Mouse (Mus musculus): ENCODE measurements around the gene Acoxl. TPM values are rescaled to one million over a fixed set of nuclear protein-coding genes. Genes with fewer than 3 reads are reported as not detected.
A peak's percentile ranks its signal among the peaks of the same experiment; 100 is the strongest.

Acoxl gene
- total and polyA plus RNA-seq, 3 experiments: 0.14 TPM; not detected in 2

DNA sequence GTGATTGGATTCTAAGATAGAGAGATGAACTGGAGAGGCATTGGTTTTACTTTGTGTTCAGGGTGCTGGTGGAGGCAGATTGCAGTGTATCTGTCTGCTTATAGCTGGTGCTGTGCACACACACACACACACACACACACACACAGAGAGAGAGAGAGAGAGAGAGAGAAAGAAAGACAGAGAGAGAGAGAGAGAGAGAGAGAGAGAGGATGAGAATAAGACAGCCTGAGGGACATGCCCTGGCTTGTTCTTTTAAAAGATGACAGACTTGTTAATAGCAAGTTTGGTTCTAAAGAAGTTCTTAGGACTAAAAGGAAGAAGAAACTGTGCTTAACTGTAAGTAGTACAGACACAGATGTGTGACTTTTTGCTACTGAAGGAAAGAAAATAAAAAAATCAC is 295.2 kb downstream of the Acoxl start:
- peaks cover 2% of the 10 kb centered on the region; the same call in 1 of the 2 replicates for H3K36me3 ChIP-seq (ENCODE audit: control insufficient read depth, insufficient read depth, low read length)
- no peak overlapping the region for H3K9ac ChIP-seq (ENCODE audit: low read depth, low read length)
- no peak for DNase-seq
- no peak overlapping the region for H3K27ac ChIP-seq
- TF ChIP-seq POLR2A (IDR thresholded peaks at IDR 0.05; ENCODE audit: insufficient read depth, low read depth, low read length) (no peak), EP300 (IDR thresholded peaks at IDR 0.05; ENCODE audit: insufficient read depth, low read depth, low read length) (no peak), CTCF (IDR thresholded peaks at IDR 0.05) (no peak)
- H3K79me2 ChIP-seq (replicated peaks; ENCODE audit: control insufficient read depth, insufficient read depth, low read length): no peaks in the 10 kb centered on the region
- intact Hi-C loops (cut with DNase I): no loop called here
- peaks cover 6% of the 10 kb centered on the region for H3K4me1 ChIP-seq (ENCODE audit: control insufficient read depth, insufficient read depth, low read length)
- H3K27me3 ChIP-seq (ENCODE audit: control insufficient read depth, insufficient read depth, low read length): no peaks in the 10 kb centered on the region
- no peak overlapping the region for H3K4me3 ChIP-seq

DNA sequence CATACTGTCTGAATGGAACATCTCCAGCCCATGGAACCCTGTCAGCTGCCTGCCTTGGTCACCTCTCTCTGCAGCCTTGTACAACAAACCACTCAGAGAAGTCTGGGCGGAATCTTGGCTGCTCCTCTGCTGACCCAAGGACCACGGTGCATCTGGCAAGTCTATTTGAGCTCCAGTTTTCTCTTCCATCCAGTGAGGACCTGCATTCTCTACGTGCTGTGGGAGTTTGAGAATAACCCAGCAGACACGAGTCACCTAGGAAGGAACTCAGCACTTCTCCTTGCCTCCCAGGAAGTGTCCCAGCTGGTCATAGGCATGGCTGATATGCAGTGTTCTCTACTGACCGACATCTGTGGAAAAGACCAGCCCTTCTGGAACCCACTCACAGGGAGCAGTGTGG is 295.8 kb downstream of the Acoxl start:
- Histone ChIP-seq H3K4me3 (no peak overlapping the region), H3K27ac (no peak overlapping the region), H3K27me3 (ENCODE audit: control insufficient read depth, insufficient read depth, low read length) (no peaks in the 10 kb centered on the region), H3K36me3 (ENCODE audit: control insufficient read depth, insufficient read depth, low read length) (peaks cover 2% of the 10 kb centered on the region; the same call in 1 of the 2 replicates), H3K4me1 (ENCODE audit: control insufficient read depth, insufficient read depth, low read length) (peaks cover 8% of the 10 kb centered on the region), H3K79me2 (replicated peaks; ENCODE audit: control insufficient read depth, insufficient read depth, low read length) (no peaks in the 10 kb centered on the region), H3K9ac (ENCODE audit: low read depth, low read length) (no peak overlapping the region)
- no peak for DNase-seq
- intact Hi-C loops (cut with DNase I): no loop called here
- no peak for TF ChIP-seq EP300 (IDR thresholded peaks at IDR 0.05; ENCODE audit: insufficient read depth, low read depth, low read length)
- TF ChIP-seq POLR2A (IDR thresholded peaks at IDR 0.05; ENCODE audit: insufficient read depth, low read depth, low read length): no peak
- no peak for TF ChIP-seq CTCF (IDR thresholded peaks at IDR 0.05)
- WGBS: 42% methylated on average over 5 of the region's 5 CpGs

DNA sequence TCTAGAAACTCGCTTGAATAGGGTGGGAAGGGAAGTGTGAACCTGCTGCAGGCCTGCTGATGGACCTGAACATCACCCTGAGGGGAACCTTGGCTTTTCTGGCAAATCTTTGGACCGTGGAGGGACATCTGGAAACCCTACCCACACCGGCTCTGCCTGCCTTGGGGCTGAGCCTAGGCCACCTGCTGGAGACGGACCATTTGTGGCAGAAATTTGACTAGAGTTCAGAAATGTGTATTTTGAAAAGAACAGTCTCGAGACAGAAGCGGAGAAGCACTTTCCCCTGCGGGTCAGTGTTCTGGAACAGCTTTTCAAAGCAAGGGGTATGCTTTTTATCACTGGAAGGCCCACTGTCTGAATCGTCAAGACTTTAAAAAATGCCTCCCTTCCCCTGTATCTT is 296.3 kb downstream of the Acoxl start:
- TF ChIP-seq POLR2A (IDR thresholded peaks at IDR 0.05; ENCODE audit: insufficient read depth, low read depth, low read length) (no peak), EP300 (IDR thresholded peaks at IDR 0.05; ENCODE audit: insufficient read depth, low read depth, low read length) (no peak), CTCF (IDR thresholded peaks at IDR 0.05) (no peak)
- intact Hi-C loops (cut with DNase I): no loop called here
- no peaks in the 10 kb centered on the region for H3K79me2 ChIP-seq (replicated peaks; ENCODE audit: control insufficient read depth, insufficient read depth, low read length)
- H3K36me3 ChIP-seq (ENCODE audit: control insufficient read depth, insufficient read depth, low read length): peaks cover 2% of the 10 kb centered on the region; the same call in 1 of the 2 replicates
- H3K27me3 ChIP-seq (ENCODE audit: control insufficient read depth, insufficient read depth, low read length): no peaks in the 10 kb centered on the region
- H3K4me3 ChIP-seq: no peak overlapping the region
- no peak for DNase-seq
- H3K4me1 ChIP-seq (ENCODE audit: control insufficient read depth, insufficient read depth, low read length): peaks cover 8% of the 10 kb centered on the region
- H3K27ac ChIP-seq: no peak overlapping the region
- no peak overlapping the region for H3K9ac ChIP-seq (ENCODE audit: low read depth, low read length)
- WGBS: 81% methylated on average over 8 of the region's 8 CpGs

DNA sequence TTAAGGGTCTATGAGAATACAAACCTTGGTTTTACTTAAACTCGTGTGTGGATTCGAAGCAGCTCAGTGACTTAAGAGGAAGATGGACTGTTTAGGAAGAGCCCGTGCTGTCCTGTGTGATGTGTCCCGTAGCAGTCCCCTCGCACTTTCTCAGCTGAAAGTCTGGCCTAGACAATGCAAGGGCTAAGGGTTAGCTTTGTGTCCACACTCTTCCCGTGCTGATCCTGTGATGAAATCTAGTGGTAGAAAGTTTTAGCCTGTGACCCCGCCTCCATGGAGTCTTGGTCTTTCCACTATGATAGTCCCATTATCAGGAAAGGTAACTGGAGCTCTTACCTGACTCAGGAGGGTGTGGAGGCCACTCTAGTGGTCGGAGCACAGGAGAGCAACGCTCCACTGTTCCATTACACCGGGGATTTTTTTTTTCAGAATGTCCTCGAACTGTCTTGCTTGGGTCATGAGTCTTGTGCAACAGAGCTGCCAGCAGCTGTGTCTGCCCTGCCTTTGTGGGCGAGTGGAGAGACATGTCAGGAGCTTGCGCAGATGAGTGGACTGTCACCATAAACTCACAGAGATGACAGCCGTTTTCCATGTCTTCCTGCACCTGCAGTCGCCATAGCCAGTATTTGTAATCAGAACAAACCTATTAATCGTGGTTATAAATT is 298.2 kb downstream of the Acoxl start:
- intact Hi-C loops (cut with DNase I): no loop called here
- peak in 1 of 2 experiments; percentile 44 for DNase-seq
- Histone ChIP-seq H3K27ac (peak overlapping the region; percentile 64), H3K36me3 (ENCODE audit: control insufficient read depth, insufficient read depth, low read length) (peaks cover 2% of the 10 kb centered on the region; the same call in 1 of the 2 replicates), H3K4me1 (ENCODE audit: control insufficient read depth, insufficient read depth, low read length) (peaks cover 11% of the 10 kb centered on the region), H3K27me3 (ENCODE audit: control insufficient read depth, insufficient read depth, low read length) (no peaks in the 10 kb centered on the region), H3K9ac (ENCODE audit: low read depth, low read length) (0 out of 2 replicates have a peak overlapping the region, but pooled peaks have one; percentile 17), H3K79me2 (replicated peaks; ENCODE audit: control insufficient read depth, insufficient read depth, low read length) (0 out of 2 replicates have a peak, but pooled peaks cover 1% of the 10 kb centered on the region), H3K4me3 (no peak overlapping the region)
- 71% methylated on average over 16 of the region's 16 CpGs for WGBS
- peak; percentile 20; the same call in 1 of the 2 replicates for TF ChIP-seq EP300 (IDR thresholded peaks at IDR 0.05; ENCODE audit: insufficient read depth, low read depth, low read length)
- no peak for TF ChIP-seq POLR2A (IDR thresholded peaks at IDR 0.05; ENCODE audit: insufficient read depth, low read depth, low read length)
- TF ChIP-seq CTCF (IDR thresholded peaks at IDR 0.05): peak; percentile 6; the same call in 1 of the 2 replicates

DNA sequence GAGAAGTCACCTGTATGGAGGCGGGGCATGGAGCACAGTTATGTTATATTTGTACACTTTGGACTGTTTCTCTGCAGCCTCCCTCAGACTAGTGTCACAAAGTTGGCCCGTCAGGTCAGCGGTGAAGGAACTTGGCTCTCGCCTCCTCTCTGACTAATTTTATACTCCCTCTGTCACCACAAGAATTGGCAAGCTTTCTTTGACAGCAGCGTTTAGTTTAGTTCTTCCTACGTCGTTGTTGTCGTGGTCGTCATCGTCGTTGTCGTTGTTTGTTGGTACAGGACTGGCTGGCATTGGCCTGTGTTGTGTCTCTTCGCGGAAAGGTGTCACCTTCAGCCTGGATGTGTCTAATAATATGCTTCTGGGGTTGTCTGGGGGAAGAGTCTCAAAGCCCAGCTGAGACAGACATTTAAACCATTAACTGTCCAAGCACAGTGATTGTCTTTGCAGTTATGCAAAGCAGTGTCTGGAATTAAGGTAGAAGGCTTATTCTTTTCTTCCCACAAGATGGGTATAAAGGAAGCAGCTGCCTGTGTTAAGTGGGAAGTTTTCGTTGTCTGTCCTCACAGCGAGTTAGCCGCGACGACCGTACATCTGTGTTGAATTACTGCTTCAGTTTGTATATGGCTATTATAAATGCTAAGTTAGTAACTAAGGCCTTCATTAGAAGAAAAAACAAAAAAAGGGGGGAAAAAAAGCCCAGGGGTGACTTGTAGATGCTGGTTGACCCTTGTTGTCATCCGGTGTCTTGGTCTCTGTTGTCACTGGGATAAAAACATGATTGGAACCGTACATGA is 299.0 kb downstream of the Acoxl start:
- Histone ChIP-seq H3K27ac (peak overlapping the region; percentile 64), H3K9ac (ENCODE audit: low read depth, low read length) (peak overlapping the region; percentile 26; the same call in 1 of the 2 replicates), H3K79me2 (replicated peaks; ENCODE audit: control insufficient read depth, insufficient read depth, low read length) (0 out of 2 replicates have a peak, but pooled peaks cover 1% of the 10 kb centered on the region), H3K27me3 (ENCODE audit: control insufficient read depth, insufficient read depth, low read length) (no peaks in the 10 kb centered on the region), H3K36me3 (ENCODE audit: control insufficient read depth, insufficient read depth, low read length) (peaks cover 2% of the 10 kb centered on the region; the same call in 1 of the 2 replicates), H3K4me1 (ENCODE audit: control insufficient read depth, insufficient read depth, low read length) (peaks cover 11% of the 10 kb centered on the region), H3K4me3 (no peak overlapping the region)
- intact Hi-C loops (cut with DNase I): no loop called here
- peak in 1 of 2 experiments; percentile 63 for DNase-seq
- WGBS: 64% methylated on average over 22 of the region's 22 CpGs
- TF ChIP-seq EP300 (IDR thresholded peaks at IDR 0.05; ENCODE audit: insufficient read depth, low read depth, low read length) (0 out of 2 replicates have a peak, but pooled peaks have one; percentile 32), POLR2A (IDR thresholded peaks at IDR 0.05; ENCODE audit: insufficient read depth, low read depth, low read length) (no peak)

All from heart, adult 2 months (tissue).